Mouse (Mus musculus) thymus, adult 18-20 months (tissue): Measurements from ENCODE around the gene Ppp6r1.

Experiments
- DNase-seq, 2 experiments: peaks; one replicate each; pipeline ENCODE4 v3.0.0; 2022; ENCODE audit warnings: mixed read lengths in 2 of 2

Gene Ppp6r1

DNA sequence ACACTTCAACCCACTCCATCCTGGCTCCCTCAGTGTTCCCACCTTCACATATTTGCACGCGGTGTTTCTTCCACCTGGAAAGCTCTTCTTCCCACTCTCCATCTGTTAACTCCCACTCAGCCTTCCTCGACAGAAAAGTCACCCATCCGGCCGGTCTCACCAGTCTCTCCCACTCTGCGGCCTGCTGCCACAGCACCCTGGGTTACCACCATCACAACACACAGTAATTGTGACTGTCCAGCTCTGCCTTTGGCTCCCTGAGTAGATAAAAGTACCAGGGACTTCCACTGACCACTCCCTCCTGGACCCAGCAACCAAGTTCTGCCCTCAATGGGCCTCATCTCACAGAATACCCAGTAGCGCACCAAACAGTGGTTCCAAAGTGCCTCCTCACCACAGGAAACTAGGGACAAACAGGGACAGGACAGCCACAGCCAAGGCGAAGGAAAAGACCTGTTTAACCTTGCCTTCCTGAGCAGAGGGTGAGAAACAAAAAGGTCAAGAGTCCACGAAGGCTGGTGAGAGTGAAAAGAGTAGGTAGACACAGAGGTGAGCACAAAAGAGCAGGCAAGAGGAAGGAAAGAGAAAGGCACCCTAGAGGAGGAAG, 1.2 kb downstream of the Ppp6r1 start:
- DNase-seq: no peak

- no peak for DNase-seq
Observed at GRCm38 (mm10) chr7:4656818-4657217, 2.0 kb downstream of the Ppp6r1 start.

DNA sequence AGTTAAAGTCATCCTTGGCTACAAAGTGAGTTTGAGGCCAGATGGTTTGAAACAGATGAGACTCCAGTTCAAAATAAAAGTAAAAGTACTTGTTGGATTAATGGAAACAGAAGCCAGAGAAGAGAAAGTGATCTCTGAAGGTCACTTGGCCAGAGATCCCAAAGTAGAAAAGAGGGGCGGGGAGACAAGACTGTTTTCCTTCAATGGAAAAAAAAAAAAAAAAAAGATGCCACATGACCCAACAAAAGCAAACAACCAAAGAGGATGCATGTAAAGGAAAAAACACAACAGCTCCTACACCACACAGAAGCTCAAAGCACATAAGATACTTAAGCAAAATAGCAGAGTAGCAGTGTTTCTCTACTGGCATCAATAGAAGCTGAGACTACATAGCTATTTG, 2.9 kb downstream of the Ppp6r1 start:
- DNase-seq: no peak

DNA sequence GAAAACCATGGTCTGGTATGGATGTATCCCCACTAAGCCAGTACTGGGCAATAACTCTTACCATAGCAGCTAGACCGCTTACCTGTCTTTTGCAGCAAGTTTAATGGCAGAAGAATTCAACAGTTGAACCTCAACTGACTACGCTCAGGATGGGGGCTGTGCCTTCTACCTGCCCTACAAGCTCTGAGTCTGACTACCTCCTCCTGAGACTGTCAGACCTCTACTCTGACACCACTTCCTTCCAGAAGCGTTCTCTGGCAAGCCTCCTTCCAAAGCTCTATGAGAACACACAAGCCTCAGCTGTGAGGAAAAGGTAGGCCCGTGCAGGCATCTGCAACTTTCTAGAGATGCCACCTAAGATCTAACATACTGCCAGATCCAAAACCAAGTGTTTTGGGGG, 3.4 kb downstream of the Ppp6r1 start:
- peak in 1 of 2 experiments; percentile 65 for DNase-seq

DNA sequence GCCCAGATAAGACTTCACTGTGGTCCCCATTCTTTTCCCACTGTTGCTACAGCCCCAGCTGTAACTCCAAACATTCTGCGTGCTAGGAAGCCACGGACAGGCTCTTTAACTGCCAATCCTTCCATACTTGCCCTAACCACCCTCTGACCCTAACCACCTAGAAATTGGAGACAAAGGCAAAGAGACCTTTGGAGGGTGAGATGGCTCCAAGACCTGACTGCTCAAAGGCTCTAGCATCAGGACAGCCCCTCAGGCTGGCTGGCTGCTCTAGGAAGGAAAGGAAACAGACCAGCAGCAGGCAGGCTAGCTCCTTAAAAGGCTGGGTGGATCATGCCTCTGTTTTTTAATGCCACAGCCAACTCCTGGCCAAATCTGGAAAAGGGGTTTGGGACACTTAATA, 4.6 kb downstream of the Ppp6r1 start:
- DNase-seq: no peak

GRCm38 (mm10) chr7:4653780-4654179, 5.0 kb downstream of the Ppp6r1 start:
- peak; percentile 57 to 82 for DNase-seq

DNA sequence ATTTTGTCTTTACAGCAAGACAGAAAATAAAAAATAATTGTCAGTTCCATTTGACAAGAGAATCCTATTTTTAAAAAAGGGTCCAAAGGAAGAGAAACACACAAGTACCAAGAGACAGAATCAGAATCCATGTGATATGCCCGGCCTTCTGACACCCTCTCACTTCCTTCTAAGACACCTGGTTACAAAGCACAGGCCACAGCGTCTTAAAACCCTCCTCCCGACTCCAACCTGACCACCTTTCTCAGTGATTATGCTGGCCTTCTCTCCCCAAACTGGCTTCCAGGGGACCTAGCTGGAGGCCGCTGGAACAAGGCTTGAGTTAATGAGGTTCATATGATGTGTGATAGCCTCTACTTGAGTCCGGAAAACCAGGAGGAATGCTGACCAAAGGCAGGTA, 5.5 kb downstream of the Ppp6r1 start:
- no peak for DNase-seq

DNA sequence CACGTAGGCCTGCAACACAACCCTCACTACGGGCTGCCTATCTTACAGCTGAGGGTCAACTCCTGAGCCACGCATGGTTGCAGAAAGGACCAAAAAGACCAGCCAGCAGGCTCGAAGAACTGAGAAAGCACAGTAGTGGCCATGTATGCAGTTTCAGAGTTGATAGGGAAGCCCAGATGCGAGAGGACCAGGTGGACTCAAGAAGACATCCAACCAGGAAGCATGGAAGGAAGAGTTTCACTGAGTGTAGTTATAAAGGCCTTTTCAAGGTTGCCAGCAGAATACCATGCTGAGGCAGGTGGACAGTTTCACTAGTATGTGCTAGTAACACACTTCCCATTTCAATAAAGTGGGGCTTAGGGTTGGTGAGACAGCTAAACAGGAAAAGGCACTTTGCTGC, 6.1 kb downstream of the Ppp6r1 start:
- DNase-seq: no peak

- peak in 1 of 2 experiments; percentile 59 for DNase-seq
Observed at GRCm38 (mm10) chr7:4651581-4651980, 7.2 kb downstream of the Ppp6r1 start.

DNA sequence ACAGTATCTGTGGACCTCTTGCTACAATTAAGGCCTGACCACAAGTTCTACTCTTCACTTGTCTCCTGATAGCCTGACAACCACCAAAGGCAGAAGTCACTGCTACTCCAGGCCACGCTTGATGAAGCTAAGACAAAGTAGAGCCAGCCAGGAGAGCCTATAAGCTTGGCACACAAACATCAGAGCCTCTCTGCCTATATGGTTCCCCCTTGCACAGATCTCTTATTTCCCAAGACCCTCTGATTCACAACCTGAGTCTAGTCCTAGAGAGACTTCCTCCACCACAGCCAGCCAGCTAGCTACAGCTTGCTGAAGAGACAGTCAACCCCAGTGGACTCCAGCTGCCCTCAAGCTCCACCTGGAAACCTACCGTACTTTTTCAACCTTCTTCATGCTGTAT, 10.8 kb downstream of the Ppp6r1 start:
- no peak for DNase-seq

- DNase-seq: no peak
Observed at GRCm38 (mm10) chr7:4647291-4647690, 11.5 kb downstream of the Ppp6r1 start.

- no peak for DNase-seq
Observed at GRCm38 (mm10) chr7:4646806-4647205, 12.0 kb downstream of the Ppp6r1 start.

DNA sequence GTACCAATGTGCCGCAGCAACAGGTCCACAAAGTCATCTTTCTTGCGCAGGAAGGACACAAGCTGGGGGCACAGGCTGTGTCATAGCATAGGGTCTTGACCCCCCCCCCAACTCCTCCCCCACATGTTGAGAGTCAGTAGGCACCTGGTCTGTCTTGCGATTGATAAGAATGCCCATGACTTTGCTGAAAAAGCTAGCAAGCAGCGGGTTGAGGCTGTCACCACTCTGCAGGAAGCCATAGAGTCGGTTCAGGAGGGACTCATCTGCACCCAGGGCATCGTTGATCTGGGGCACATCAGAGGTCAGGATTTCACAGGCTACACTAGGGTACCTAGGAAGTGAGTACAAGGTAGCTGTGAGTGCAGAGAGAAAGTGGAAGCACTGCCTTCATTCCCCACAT, 15.6 kb downstream of the Ppp6r1 start:
- DNase-seq: no peak

- DNase-seq: no peak
Observed at GRCm38 (mm10) chr7:4641956-4642355, 16.9 kb downstream of the Ppp6r1 start.

DNA sequence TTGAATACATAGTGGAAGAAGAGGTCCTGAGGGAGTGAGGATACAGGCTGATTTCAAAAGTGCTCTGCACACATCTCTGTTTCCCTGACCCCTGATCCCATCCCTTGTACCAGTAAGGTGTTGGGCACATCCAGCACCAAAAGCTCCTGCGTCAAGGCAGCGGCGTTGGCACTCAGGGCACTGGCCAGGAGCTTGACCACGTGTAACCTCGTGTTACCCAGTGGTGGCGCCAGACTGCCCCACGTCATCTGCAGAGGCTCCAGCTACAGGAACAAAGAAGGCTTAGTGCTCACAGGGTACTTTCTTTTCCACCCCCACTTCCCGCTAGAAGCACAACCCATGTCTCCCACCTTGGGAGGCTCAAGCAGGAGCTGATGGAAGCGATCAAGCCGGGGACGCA, 17.7 kb downstream of the Ppp6r1 start:
- DNase-seq: no peak

DNA sequence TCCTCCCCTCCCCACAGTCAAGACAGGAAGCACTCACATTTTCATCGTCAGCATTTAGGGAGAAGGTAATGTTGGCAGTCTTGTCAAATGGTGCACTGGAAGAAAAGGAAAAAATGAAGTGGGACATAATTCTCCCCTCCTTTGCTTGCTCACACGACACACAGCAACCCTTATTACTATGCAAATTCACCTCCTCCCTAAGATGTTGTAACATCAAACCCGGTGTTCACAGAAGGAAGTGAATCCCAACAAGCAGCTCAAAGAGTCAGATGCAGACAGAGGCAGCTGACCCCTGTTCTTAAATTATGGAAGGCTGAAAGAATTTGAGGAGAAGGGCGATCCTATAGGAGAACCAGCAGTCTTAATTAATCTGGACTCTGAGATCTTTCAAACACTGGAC, 22.6 kb downstream of the Ppp6r1 start:
- no peak for DNase-seq

DNA sequence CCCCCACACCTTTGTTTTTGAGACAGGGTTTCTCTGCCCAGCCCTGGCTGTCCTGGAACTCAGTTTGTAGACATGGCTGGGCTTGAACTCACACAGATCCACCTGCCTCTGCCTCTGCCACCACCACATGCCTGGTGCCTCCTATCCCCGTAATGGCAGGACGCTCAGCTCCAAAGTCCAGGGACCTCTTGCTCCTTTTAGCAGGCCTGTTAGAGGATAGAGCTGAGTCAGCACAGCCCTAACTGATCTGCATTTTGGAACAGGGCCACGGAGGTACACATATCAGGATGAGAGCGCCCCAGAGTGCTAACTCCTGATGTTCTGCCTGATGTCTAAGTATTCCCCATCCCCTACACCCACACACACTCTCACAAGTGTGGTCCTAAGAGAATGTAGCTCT, 27.8 kb downstream of the Ppp6r1 start, which contains the start of gene Tmem86b:
Gene Tmem86b (minus strand): TSS at position 392 of the 400 bp plus-strand sequence.
- no peak for DNase-seq

- no peak for DNase-seq
Observed at GRCm38 (mm10) chr7:4630198-4630597, 28.6 kb downstream of the Ppp6r1 start.

- DNase-seq: no peak
Observed at GRCm38 (mm10) chr7:4629586-4629985, 29.2 kb downstream of the Ppp6r1 start.

GRCm38 (mm10) chr7:4625928-4626327, 32.9 kb downstream of the Ppp6r1 start:
- DNase-seq: no peak

GRCm38 (mm10) chr7:4624343-4624742, 34.5 kb downstream of the Ppp6r1 start:
- DNase-seq: no peak

DNA sequence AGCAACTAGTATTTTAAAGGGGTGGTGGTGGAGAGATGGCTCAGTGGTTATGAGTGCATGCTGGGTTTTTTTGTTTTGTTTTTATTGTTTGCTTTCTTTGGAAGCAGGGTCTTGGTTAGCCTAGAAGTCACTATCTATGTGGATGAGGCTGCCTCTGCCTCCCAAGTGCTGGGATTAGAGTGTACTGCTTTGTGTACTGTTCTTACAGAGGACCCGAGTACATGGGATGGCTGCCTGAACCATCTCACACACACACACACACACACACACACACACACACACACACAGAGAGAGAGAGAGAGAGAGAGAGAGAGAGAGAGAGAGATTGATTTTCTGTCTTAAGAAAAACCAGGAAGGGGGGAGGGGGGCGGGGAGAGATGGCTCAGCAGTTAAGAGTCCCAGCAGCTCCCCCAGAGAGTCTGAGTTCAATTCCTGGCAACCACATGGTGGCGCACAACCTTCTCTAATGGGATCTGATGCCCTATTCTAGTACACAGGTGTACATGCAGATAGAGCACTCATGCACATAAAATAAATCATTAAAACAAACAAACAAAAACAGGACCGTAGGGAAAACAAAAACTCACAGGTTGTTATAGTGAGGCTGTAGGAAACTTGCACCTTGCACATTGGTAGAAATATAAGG, 35.2 kb downstream of the Ppp6r1 start:
- DNase-seq: peak; percentile 40 to 67

DNA sequence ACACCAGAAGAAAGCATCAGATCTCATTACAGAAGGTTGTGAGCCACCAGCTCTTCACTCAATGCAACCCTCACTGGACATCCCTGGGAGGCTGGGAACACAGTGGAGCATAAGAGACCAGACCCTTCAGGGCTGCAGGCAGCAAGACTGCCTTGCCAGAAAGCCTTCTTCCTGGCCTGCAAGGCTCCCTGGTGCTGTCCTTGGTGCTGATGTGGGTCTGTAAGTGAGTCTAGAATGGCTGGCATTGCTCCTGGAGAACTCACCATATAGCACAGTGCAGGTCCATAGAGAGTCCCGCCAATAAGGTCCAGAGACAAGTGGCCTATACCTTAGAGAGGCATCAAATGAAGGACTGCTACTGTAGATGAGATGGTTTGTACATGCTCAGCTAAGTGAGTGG, 38.8 kb downstream of the Ppp6r1 start:
- DNase-seq: no peak

DNA sequence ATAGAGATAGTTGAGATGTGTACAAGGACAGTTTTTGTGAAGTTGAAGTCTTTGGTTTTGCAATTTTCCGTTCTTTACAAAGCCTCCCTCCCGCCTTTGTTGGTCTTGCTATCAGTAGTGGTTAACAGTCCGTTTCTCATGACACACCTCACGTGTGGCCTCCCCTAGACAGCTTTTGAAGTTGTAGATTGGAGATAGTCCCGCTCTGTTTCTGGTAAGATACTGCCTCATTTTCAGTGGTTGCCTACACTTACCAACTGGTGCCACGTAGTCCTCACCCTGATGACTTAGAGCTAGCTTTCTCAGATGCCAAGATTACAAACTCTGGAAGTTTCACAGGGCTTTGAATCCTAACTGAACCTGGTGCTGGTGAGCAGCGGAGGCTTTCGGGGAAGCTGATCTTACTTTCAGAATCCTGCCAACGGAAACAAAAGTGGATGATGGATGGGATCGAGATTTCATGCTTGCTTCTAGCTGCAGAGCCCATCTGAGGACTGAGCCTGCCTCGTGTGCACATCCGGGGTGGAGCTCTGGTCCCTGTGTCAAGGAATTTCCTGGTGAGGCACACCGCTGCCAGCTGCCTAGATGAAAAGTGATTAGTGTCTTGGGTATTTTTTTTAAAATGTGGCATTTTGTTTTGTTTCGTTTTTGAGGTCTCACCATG, 44.9 kb downstream of the Ppp6r1 start:
- no peak for DNase-seq
